Mouse (Mus musculus) G1E (cell line): ENCODE measurements around the gene Phf10.

Experiments used
- CTCF ChIP-seq: IDR thresholded peaks from 2 replicates; pipeline ENCODE4 v1.5.1; 2012; ENCODE audit warnings: low read depth, low read length, inconsistent platforms, mixed read lengths
- GATA1 ChIP-seq: IDR thresholded peaks from 2 replicates; pipeline ENCODE4 v1.6.1; 2012; ENCODE audit warnings: borderline replicate concordance, low read length, inconsistent platforms, mixed read lengths

DNA sequence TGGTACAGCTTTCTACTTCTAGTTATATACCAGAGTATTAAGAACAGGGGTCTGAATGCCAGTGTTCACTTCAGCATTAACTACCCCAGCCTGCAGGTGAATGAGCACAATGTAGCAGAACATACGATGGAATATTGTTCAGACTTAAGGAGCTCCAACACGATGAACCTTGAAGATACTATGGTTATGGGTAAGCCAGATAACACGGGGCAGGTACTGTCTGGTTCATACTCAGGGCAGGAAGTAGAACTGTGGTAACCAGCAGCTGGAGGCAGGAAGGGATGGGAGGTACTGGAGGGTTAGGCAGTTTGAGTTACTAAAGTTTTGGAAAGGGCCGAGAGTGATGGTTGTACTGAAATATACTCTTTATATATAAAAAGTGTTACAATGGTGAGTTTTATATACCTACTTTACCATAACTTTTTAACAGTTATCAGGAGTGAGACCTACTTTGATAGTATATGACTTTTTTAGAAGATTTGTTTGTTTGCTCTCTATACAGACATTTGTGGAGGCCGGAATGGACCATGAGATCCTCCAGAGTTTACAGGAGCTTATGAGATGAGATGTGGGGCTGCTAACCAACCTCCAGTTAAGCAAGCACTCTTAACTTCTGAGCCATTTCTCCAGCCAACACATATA is 2.3 kb downstream of the Phf10 start:
- TF ChIP-seq CTCF (no peak), GATA1 (no peak)
